Mouse (Mus musculus) ovary, postnatal 36 days (tissue): ENCODE data around the gene Mboat1.

ENCODE experiments used
- DNase-seq: peaks from one replicate; pipeline ENCODE4 v3.0.0; 2022; ENCODE audit warnings: low spot score, mixed read lengths

The Mboat1 gene

GRCm38 (mm10) chr13:30136243-30136922, at the start of gene Mboat1:
TSS of gene Mboat1 (plus strand) at chr13:30136489.
- peak; percentile 87 for DNase-seq

GRCm38 (mm10) chr13:30093086-30093485, 43.2 kb upstream of the Mboat1 start:
- no peak for DNase-seq

GRCm38 (mm10) chr13:30095851-30096250, 40.4 kb upstream of the Mboat1 start:
- DNase-seq: no peak

- DNase-seq: no peak
Observed at GRCm38 (mm10) chr13:30096536-30096935, 39.8 kb upstream of the Mboat1 start.

GRCm38 (mm10) chr13:30109001-30109600, 27.2 kb upstream of the Mboat1 start:
- DNase-seq: no peak

GRCm38 (mm10) chr13:30115792-30116191, 20.5 kb upstream of the Mboat1 start:
- DNase-seq: no peak

GRCm38 (mm10) chr13:30136923-30137629, 787 bp downstream of the Mboat1 start:
- no peak for DNase-seq

GRCm38 (mm10) chr13:30137951-30138350, 1.7 kb downstream of the Mboat1 start:
- DNase-seq: no peak

GRCm38 (mm10) chr13:30140149-30140548, 3.9 kb downstream of the Mboat1 start:
- no peak for DNase-seq

GRCm38 (mm10) chr13:30140646-30141045, 4.4 kb downstream of the Mboat1 start:
- no peak for DNase-seq

- no peak for DNase-seq
Observed at GRCm38 (mm10) chr13:30141996-30142395, 5.7 kb downstream of the Mboat1 start.

GRCm38 (mm10) chr13:30146468-30146867, 10.2 kb downstream of the Mboat1 start:
- DNase-seq: no peak

- DNase-seq: no peak
Observed at GRCm38 (mm10) chr13:30154264-30154663, 18.0 kb downstream of the Mboat1 start.

GRCm38 (mm10) chr13:30159626-30160025, 23.3 kb downstream of the Mboat1 start:
- no peak for DNase-seq

- DNase-seq: no peak
Observed at GRCm38 (mm10) chr13:30163521-30163920, 27.2 kb downstream of the Mboat1 start.

- no peak for DNase-seq
Observed at GRCm38 (mm10) chr13:30166138-30167090, 30.1 kb downstream of the Mboat1 start.

- no peak for DNase-seq
Observed at GRCm38 (mm10) chr13:30167499-30167898, 31.2 kb downstream of the Mboat1 start.

- no peak for DNase-seq
Observed at GRCm38 (mm10) chr13:30168803-30169202, 32.5 kb downstream of the Mboat1 start.

GRCm38 (mm10) chr13:30170061-30170460, 33.8 kb downstream of the Mboat1 start:
- DNase-seq: no peak

- DNase-seq: no peak
Observed at GRCm38 (mm10) chr13:30174586-30174985, 38.3 kb downstream of the Mboat1 start.

GRCm38 (mm10) chr13:30177356-30177755, 41.1 kb downstream of the Mboat1 start:
- DNase-seq: no peak

- no peak for DNase-seq
Observed at GRCm38 (mm10) chr13:30185549-30185948, 49.3 kb downstream of the Mboat1 start.
